Mouse (Mus musculus) liver, postnatal 0 days (tissue): ENCODE measurements around the gene Dnph1.

Experiments used
- CTCF ChIP-seq: sonication (generic); IDR thresholded peaks from 2 replicates; pipeline ENCODE4 v1.5.1; 2016; ENCODE audit warnings: antibody characterized with exemption, low read depth
- EP300 ChIP-seq: IDR thresholded peaks from 2 replicates; pipeline ENCODE4 v1.6.1; 2016; ENCODE audit warnings: antibody characterized with exemption, low read depth, mild to moderate bottlenecking

- TF ChIP-seq EP300 (no peak), CTCF (no peak)
Measured at GRCm38 (mm10) chr17:46454539-46454938, 42.0 kb upstream of the Dnph1 start.
